Mouse (Mus musculus): Measurements from ENCODE around the gene Fignl1.

Gene Fignl1

GRCm38 (mm10) chr11:11831940-11832754 is 23.4 kb upstream of the Fignl1 start:
- peak; percentile 45 for DNase-seq

- peak; percentile 75 for DNase-seq
These were observed 22.8 kb upstream of the Fignl1 start for GRCm38 (mm10) chr11:11831526-11831925.

- DNase-seq: peak; percentile 60
These were observed 22.2 kb upstream of the Fignl1 start for GRCm38 (mm10) chr11:11830884-11831495.

GRCm38 (mm10) chr11:11829161-11830000 is 20.6 kb upstream of the Fignl1 start:
- DNase-seq: peak; percentile 81

- DNase-seq: peak; percentile 74
These were observed 20.0 kb upstream of the Fignl1 start for GRCm38 (mm10) chr11:11828761-11829160.

GRCm38 (mm10) chr11:11828251-11828650 is 19.5 kb upstream of the Fignl1 start:
- peak; percentile 81 for DNase-seq

- DNase-seq: peak; percentile 23
These were observed 17.7 kb upstream of the Fignl1 start for GRCm38 (mm10) chr11:11826475-11826874.

GRCm38 (mm10) chr11:11825670-11826069 is 16.9 kb upstream of the Fignl1 start:
- peak; percentile 65 for DNase-seq

- peak; percentile 80 for DNase-seq
These were observed 16.3 kb upstream of the Fignl1 start for GRCm38 (mm10) chr11:11824970-11825635.

- peak; percentile 93 for DNase-seq
These were observed 15.5 kb upstream of the Fignl1 start for GRCm38 (mm10) chr11:11823980-11824911.

GRCm38 (mm10) chr11:11822181-11823095 is 13.7 kb upstream of the Fignl1 start:
- peak; percentile 87 for DNase-seq

GRCm38 (mm10) chr11:11821387-11821975 is 12.7 kb upstream of the Fignl1 start:
- peak; percentile 84 for DNase-seq

- DNase-seq: peak; percentile 95
These were observed 12.0 kb upstream of the Fignl1 start for GRCm38 (mm10) chr11:11820737-11821136.

GRCm38 (mm10) chr11:11820251-11820650 is 11.5 kb upstream of the Fignl1 start:
- DNase-seq: peak; percentile 96

- DNase-seq: no peak
These were observed 10.4 kb upstream of the Fignl1 start for GRCm38 (mm10) chr11:11819206-11819605.

GRCm38 (mm10) chr11:11818797-11819196 is 10.0 kb upstream of the Fignl1 start:
- DNase-seq: peak; percentile 82

GRCm38 (mm10) chr11:11815737-11816136 is 7.0 kb upstream of the Fignl1 start:
- peak; percentile 61 for DNase-seq

- DNase-seq: peak; percentile 94
These were observed 3.2 kb upstream of the Fignl1 start for GRCm38 (mm10) chr11:11811906-11812480.

GRCm38 (mm10) chr11:11809404-11810175 is 828 bp upstream of the Fignl1 start:
- DNase-seq: peak; percentile 71
